Mouse (Mus musculus): ENCODE data around the gene Wdr37.

Gene Wdr37

DNA sequence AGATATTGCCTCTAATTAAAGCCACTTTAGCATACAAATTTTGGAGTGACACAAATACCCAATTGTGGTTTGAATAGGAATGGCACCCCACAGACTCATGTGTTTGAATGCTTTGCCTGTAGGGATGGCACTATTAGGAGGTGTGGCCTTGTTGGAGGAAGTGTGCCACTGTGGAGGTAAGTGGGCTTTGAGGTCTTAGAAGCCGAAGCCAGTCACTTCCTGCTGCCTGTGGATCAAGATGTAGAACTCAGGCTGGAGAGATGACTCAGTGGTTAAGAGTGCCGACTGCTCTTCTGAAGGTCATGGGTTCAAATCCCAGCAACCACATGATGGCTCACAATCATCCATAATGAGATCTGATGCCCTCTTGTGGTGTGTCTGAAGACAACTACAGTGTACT lies 30.8 kb downstream of the Wdr37 start:
- DNase-seq (ENCODE audit: low spot score in 2 of 2): no peak

DNA sequence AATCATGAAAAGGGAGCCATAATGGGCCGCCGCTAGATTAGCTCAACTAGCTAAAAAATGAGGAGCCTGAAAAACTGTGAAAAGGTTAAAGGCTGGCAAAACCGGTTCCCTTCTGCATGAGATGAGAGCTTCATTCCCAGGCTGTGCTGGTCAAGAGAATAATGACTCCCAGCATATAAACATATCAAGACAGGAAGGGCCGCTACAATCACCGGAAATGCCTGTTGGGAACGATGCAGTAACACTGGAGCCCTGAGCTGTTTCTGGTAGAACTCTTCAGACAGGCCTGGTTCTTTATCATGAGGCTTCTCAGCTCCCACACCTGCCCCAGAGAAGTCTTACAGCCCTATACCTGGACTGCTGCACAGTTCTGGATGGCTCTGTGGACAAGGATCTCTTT lies 31.8 kb downstream of the Wdr37 start:
- DNase-seq (ENCODE audit: low spot score in 2 of 2): no peak

GRCm38 (mm10) chr13:8839111-8839510 lies 32.6 kb downstream of the Wdr37 start:
- DNase-seq (ENCODE audit: low spot score in 2 of 2): no peak

- no peak for DNase-seq (ENCODE audit: low spot score in 2 of 2)
Observed at GRCm38 (mm10) chr13:8838394-8838793, 33.3 kb downstream of the Wdr37 start.

GRCm38 (mm10) chr13:8834573-8834972 lies 37.1 kb downstream of the Wdr37 start:
- no peak for DNase-seq (ENCODE audit: low spot score in 2 of 2)

- no peak for DNase-seq (ENCODE audit: low spot score in 2 of 2)
Observed at GRCm38 (mm10) chr13:8831546-8832251, 40.0 kb downstream of the Wdr37 start.

GRCm38 (mm10) chr13:8830696-8831095 lies 41.0 kb downstream of the Wdr37 start:
- DNase-seq (ENCODE audit: low spot score in 2 of 2): no peak

- DNase-seq (ENCODE audit: low spot score in 2 of 2): no peak
Observed at GRCm38 (mm10) chr13:8829784-8830183, 41.9 kb downstream of the Wdr37 start.

DNA sequence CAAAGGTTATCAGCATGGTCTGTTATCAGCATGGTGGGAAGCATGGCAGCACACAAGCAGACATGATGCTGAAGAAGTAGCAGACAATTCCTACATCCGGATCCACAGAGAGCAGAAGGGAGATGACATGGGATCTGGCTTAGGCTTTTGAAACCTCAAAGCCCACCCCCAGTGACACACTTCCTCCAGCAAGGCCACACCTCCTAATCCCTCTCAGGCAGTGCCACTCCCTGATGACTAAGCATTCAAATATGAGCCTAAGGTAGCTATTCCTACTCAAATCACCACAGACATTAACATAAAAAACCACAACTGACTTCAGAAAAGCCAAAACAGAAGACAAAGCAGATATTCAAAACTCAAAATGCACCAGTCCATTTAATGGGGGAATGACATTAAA lies 42.8 kb downstream of the Wdr37 start:
- no peak for DNase-seq (ENCODE audit: low spot score in 2 of 2)

GRCm38 (mm10) chr13:8823546-8823945 lies 48.2 kb downstream of the Wdr37 start:
- DNase-seq (ENCODE audit: low spot score in 2 of 2): no peak

- DNase-seq (ENCODE audit: low spot score in 2 of 2): no peak
Observed at GRCm38 (mm10) chr13:8823120-8823519, 48.6 kb downstream of the Wdr37 start.

- DNase-seq (ENCODE audit: low spot score in 2 of 2): no peak
Observed at GRCm38 (mm10) chr13:8822201-8822600, 49.5 kb downstream of the Wdr37 start.

DNA sequence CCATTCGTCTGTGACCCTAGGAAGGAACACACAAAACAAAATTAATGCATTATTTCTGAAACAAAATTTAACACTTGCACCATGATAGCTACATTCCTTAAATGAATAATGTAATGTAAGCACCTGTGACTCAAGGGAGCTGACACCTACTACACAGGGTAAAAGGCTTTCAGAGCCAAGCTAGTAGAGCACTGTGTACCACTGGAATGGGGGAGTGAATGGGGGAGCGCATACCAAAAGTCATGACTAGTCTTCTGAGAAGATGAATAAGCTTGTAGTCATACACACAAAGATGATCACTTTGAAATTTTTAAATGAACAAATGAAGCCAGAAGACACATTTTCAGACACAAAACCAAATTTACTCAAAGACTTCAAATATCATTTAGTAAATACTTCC lies 65.8 kb downstream of the Wdr37 start:
- no peak for DNase-seq (ENCODE audit: low spot score in 2 of 2)

DNA sequence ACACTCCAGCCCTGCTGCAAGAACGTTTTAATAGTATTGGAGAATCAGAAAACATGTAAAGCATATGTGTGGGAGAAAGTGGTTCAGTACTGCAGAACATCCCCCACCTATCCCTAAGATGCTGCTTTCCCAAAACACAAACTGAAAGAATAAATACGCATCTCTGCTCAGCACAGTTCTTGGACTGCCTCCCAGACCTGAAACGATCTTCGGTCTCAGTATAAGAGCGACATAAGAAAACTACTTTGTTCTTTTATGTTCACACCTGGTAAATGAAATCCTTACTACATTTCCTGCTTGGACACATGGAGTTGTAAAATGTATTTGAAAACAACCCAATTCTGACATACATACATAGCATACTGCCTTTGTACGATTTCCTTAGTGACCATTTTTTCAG lies 71.1 kb downstream of the Wdr37 start:
- no peak for DNase-seq (ENCODE audit: low spot score in 2 of 2)

DNA sequence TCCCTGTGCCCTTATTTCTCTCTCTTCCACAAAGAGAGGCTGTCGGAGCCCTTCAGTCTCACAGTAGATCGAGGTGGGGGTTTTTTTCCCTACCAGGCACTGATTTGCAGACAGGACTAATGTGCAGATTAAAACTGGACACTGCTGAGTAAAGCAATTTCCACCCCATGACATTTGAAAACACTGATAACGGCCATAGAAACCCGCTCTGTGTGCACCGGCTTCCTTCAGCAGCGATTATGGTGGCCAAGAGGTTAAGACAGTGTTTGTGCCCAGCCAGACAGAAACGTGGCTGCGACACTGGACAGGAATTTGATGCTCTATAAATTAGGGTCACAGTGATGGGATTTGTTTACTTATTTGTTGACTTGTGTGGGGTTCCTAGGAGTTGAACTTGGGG lies 78.5 kb downstream of the Wdr37 start:
- DNase-seq (ENCODE audit: low spot score in 2 of 2): no peak

- DNase-seq (ENCODE audit: low spot score in 2 of 2): peak; percentile 49 to 55
Observed at GRCm38 (mm10) chr13:8785185-8785584, 86.5 kb downstream of the Wdr37 start.

GRCm38 (mm10) chr13:8784308-8785061 lies 87.2 kb downstream of the Wdr37 start:
- no peak for DNase-seq (ENCODE audit: low spot score in 2 of 2)

- DNase-seq (ENCODE audit: low spot score in 2 of 2): no peak
Observed at GRCm38 (mm10) chr13:8783686-8784307, 87.9 kb downstream of the Wdr37 start.

GRCm38 (mm10) chr13:8782636-8783035 lies 89.1 kb downstream of the Wdr37 start:
- no peak for DNase-seq (ENCODE audit: low spot score in 2 of 2)

DNA sequence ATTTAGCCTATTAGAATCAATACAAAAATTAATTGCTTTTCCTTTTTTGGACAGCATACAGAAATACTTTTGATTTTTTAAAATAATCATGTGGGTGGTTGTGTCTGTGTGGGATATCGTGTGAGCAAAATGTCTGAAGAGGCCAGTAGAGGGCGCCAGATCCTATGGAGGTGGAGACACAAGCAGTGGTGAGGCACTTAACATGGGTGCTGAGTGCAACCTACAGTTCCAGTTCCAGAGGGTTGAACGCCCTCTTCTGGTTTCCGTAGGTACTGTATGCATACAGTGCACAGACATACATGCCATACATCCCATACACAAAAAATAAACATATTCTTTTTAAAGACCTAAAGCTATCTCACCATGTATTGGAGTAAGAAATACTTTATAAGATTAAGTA lies 91.3 kb downstream of the Wdr37 start:
- DNase-seq (ENCODE audit: low spot score in 2 of 2): no peak

- DNase-seq (ENCODE audit: low spot score in 2 of 2): no peak
Observed at GRCm38 (mm10) chr13:8770616-8771015, 101.1 kb downstream of the Wdr37 start.

DNA sequence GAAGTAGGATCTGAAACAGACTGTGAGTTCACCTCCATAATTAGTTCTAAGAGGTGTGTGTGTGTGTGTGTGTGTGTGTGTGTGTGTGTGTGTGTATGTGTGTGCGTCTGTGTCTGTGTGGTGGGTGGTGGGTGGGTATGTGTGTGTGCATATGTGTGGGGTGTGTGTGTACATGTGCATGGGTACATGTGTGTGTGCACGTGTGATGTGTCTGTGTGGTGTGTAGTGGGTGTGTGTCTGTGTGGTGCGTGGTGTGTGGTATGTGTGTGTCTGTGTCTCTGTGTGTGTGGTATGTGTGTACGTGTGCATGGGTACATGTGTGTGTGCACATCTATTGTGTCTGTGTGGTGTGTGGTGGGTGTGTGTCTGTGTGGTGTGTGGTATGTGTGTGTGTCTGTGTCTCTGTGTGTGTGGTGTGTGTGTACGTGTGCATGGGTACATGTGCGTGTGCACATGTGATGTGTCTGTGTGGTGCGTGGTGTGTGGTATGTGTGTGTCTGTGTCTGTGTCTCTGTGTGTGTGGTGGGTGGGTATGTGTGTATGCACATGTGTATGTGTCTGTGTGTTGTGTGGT lies 102.0 kb downstream of the Wdr37 start:
- DNase-seq (ENCODE audit: low spot score in 2 of 2): no peak

- no peak for DNase-seq (ENCODE audit: low spot score in 2 of 2)
Observed at GRCm38 (mm10) chr13:8760940-8761339, 110.8 kb downstream of the Wdr37 start.
